Mouse (Mus musculus): ENCODE measurements at regions not wholly inside any gene's neighbourhood (a gene's known extent, or its start where the extent isn't known, plus 50 kb on each side); places are given as distances from the start of the nearest gene placed in this dataset.

GRCm38 (mm10) chr4:105354097-105354496 lies 196.9 kb downstream of the Plpp3 start:
- TF ChIP-seq NRF1 (IDR thresholded peaks at IDR 0.05; ENCODE audit: insufficient read depth, low read depth, low read length, poor library complexity, severe bottlenecking) (no peak), CTCF (IDR thresholded peaks at IDR 0.05 in 2 of 3, conservative IDR thresholded peaks at IDR 0.05 in 1 of 3; ENCODE audit: control insufficient read depth in 1 of 3, insufficient read depth in 1 of 3, low read depth in 2 of 3, low read length in 3 of 3, poor library complexity in 1 of 3, severe bottlenecking in 1 of 3) (no peak), MEF2A (IDR thresholded peaks at IDR 0.05; ENCODE audit: extremely low read depth, insufficient replicate concordance, low read depth, low read length, poor library complexity, severe bottlenecking) (no peak)
